Comparison of ENCODE assay signal across 8 mouse cellular contexts in the genomic region with DNA sequence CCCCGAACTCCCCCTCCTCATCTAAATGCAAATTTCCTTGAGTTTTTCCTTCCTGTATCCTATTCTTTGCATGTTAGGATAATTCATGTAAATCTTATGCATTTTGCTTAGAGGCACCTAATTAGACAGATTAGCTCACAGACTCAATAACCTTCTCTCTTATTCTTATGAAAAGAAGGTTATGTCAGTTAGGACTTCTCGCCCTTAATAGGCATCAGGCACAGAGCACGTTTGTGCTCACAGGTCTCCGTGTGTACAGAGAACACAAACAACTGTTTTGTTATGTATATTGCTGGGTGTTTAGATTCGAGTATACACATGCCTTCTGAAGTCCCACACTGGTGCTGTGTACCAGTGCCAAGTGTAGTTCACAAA.
A peak's percentile ranks its signal among the peaks of the same experiment; 100 is the strongest.
DNase-seq lines count a peak whose midpoint lies in the region; ATAC-seq and TF ChIP-seq lines count a peak whose summit lies in the region.

No protein-coding gene starts in this region.

- H3K9ac ChIP-seq in kidney, embryonic 15.5 days = no peak overlapping the region
- H3K9ac ChIP-seq in embryonic facial prominence, embryonic 13.5 days = no peak overlapping the region
- H3K9ac ChIP-seq in hindbrain, embryonic 12.5 days = no peak overlapping the region
- H3K9ac ChIP-seq in midbrain, embryonic 15.5 days = no peak overlapping the region
- no peak overlapping the region for H3K9ac ChIP-seq in intestine, embryonic 15.5 days

- ATAC-seq in kidney, embryonic 15.5 days (replicated peaks; ENCODE audit: low FRiP score) = no peak
- ATAC-seq in embryonic facial prominence, embryonic 13.5 days (ENCODE audit: insufficient number of reproducible peaks, insufficient read depth, low FRiP score, low TSS enrichment, low read depth) = no peak
- peak; percentile 88 for ATAC-seq in hindbrain, embryonic 12.5 days (ENCODE audit: low FRiP score)
- peak; percentile 91 for ATAC-seq in midbrain, embryonic 15.5 days (replicated peaks)
- ATAC-seq in intestine, embryonic 15.5 days = no peak

- no peak overlapping the region for H3K27ac ChIP-seq in kidney, embryonic 15.5 days
- H3K27ac ChIP-seq in embryonic facial prominence, embryonic 13.5 days = no peak overlapping the region
- H3K27ac ChIP-seq in hindbrain, embryonic 12.5 days = peak overlapping the region; percentile 75
- peak overlapping the region; percentile 70 for H3K27ac ChIP-seq in midbrain, embryonic 15.5 days
- H3K27ac ChIP-seq in intestine, embryonic 15.5 days = no peak overlapping the region
- no peak overlapping the region for H3K27ac ChIP-seq in kidney, adult 2 months (ENCODE audit: insufficient read depth, low read depth, low read length)

- H3K27me3 ChIP-seq in kidney, embryonic 15.5 days = no peaks in the 10 kb centered on the region
- 0 out of 2 replicates have a peak, but pooled peaks cover 4% of the 10 kb centered on the region for H3K27me3 ChIP-seq in embryonic facial prominence, embryonic 13.5 days
- no peaks in the 10 kb centered on the region for H3K27me3 ChIP-seq in hindbrain, embryonic 12.5 days
- H3K27me3 ChIP-seq in midbrain, embryonic 15.5 days (replicated peaks) = no peaks in the 10 kb centered on the region
- H3K27me3 ChIP-seq in intestine, embryonic 15.5 days (replicated peaks) = no peaks in the 10 kb centered on the region; the same call in 1 of the 2 replicates
- H3K27me3 ChIP-seq in kidney, adult 2 months (replicated peaks; ENCODE audit: control insufficient read depth, insufficient read depth, low read length) = no peaks in the 10 kb centered on the region; the same call in 1 of the 2 replicates

- TF ChIP-seq CTCF in kidney, adult 2 months (conservative IDR thresholded peaks at IDR 0.05; ENCODE audit: insufficient read depth, insufficient read length, low read depth, low read length) = no peak

- H3K4me2 ChIP-seq in kidney, embryonic 15.5 days = peak overlapping the region; percentile 37; the same call in 1 of the 2 replicates
- peak overlapping the region; percentile 47 for H3K4me2 ChIP-seq in embryonic facial prominence, embryonic 13.5 days
- H3K4me2 ChIP-seq in hindbrain, embryonic 12.5 days (replicated peaks) = peak overlapping the region; percentile 36
- peak overlapping the region; percentile 22 for H3K4me2 ChIP-seq in midbrain, embryonic 15.5 days
- no peak overlapping the region for H3K4me2 ChIP-seq in intestine, embryonic 15.5 days (replicated peaks)

- no peak overlapping the region for H3K4me3 ChIP-seq in kidney, embryonic 15.5 days (replicated peaks)
- H3K4me3 ChIP-seq in embryonic facial prominence, embryonic 13.5 days = peak overlapping the region; percentile 22; the same call in 1 of the 2 replicates
- H3K4me3 ChIP-seq in hindbrain, embryonic 12.5 days = no peak overlapping the region
- no peak overlapping the region for H3K4me3 ChIP-seq in midbrain, embryonic 15.5 days
- H3K4me3 ChIP-seq in intestine, embryonic 15.5 days (replicated peaks) = no peak overlapping the region
- no peak overlapping the region for H3K4me3 ChIP-seq in kidney, adult 2 months (ENCODE audit: insufficient read depth, low read depth, low read length)

- 43% methylated on average over 5 of the region's 5 CpGs for WGBS in kidney, embryonic 15.5 days
- 25% methylated on average over 5 of the region's 5 CpGs for WGBS in embryonic facial prominence, embryonic 13.5 days
- 23% methylated on average over 5 of the region's 5 CpGs for WGBS in hindbrain, embryonic 12.5 days
- 5% methylated on average over 5 of the region's 5 CpGs for WGBS in midbrain, embryonic 15.5 days
- WGBS in intestine, embryonic 15.5 days = 49% methylated on average over 5 of the region's 5 CpGs
- 43% methylated on average over 5 of the region's 5 CpGs for WGBS in kidney, adult 2 months

- 0 out of 2 replicates have a peak, but pooled peaks cover 2% of the 10 kb centered on the region for H3K4me1 ChIP-seq in kidney, embryonic 15.5 days
- H3K4me1 ChIP-seq in embryonic facial prominence, embryonic 13.5 days = no peaks in the 10 kb centered on the region
- peaks cover 6% of the 10 kb centered on the region; the same call in 1 of the 2 replicates for H3K4me1 ChIP-seq in hindbrain, embryonic 12.5 days
- H3K4me1 ChIP-seq in midbrain, embryonic 15.5 days = peaks cover 23% of the 10 kb centered on the region
- no peaks in the 10 kb centered on the region for H3K4me1 ChIP-seq in intestine, embryonic 15.5 days (replicated peaks)
- H3K4me1 ChIP-seq in kidney, adult 2 months (ENCODE audit: control insufficient read depth, insufficient read depth, low read length) = no peaks in the 10 kb centered on the region

- TF ChIP-seq POLR2A in kidney, adult 2 months (IDR thresholded peaks at IDR 0.05; ENCODE audit: low read depth, low read length) = no peak

- no peak for DNase-seq in kidney, adult 18-20 months
- no peak for DNase-seq in right cerebral cortex, postnatal 36 days (ENCODE audit: low spot score in 2 of 2)
- DNase-seq in kidney, adult 2 months = no peak

- H3K36me3 ChIP-seq in kidney, embryonic 15.5 days = no peaks in the 10 kb centered on the region
- H3K36me3 ChIP-seq in embryonic facial prominence, embryonic 13.5 days = no peaks in the 10 kb centered on the region
- H3K36me3 ChIP-seq in hindbrain, embryonic 12.5 days = no peaks in the 10 kb centered on the region
- no peaks in the 10 kb centered on the region for H3K36me3 ChIP-seq in midbrain, embryonic 15.5 days (replicated peaks)
- H3K36me3 ChIP-seq in intestine, embryonic 15.5 days = no peaks in the 10 kb centered on the region
- no peaks in the 10 kb centered on the region for H3K36me3 ChIP-seq in kidney, adult 2 months (ENCODE audit: control insufficient read depth, insufficient read depth, low read length)

- no peaks in the 10 kb centered on the region for H3K9me3 ChIP-seq in kidney, embryonic 15.5 days (replicated peaks)
- H3K9me3 ChIP-seq in embryonic facial prominence, embryonic 13.5 days = no peaks in the 10 kb centered on the region
- no peaks in the 10 kb centered on the region for H3K9me3 ChIP-seq in hindbrain, embryonic 12.5 days (replicated peaks)
- H3K9me3 ChIP-seq in midbrain, embryonic 15.5 days = no peaks in the 10 kb centered on the region
- no peaks in the 10 kb centered on the region for H3K9me3 ChIP-seq in intestine, embryonic 15.5 days

Comparison
In these comparisons a context has a peak if more than half of its experiments do, and no peak if none do; other contexts are left out.
1. ATAC-seq: peak in hindbrain, embryonic 12.5 days (single experiment) and midbrain, embryonic 15.5 days (single experiment); none in kidney, embryonic 15.5 days (single experiment), embryonic facial prominence, embryonic 13.5 days (single experiment) and intestine, embryonic 15.5 days (single experiment).
2. H3K27ac ChIP-seq: peak in hindbrain, embryonic 12.5 days (single experiment) and midbrain, embryonic 15.5 days (single experiment); none in kidney, embryonic 15.5 days (single experiment), embryonic facial prominence, embryonic 13.5 days (single experiment), intestine, embryonic 15.5 days (single experiment) and kidney, adult 2 months (single experiment).